Mouse (Mus musculus) retina, postnatal 1 day (tissue): ENCODE results near the gene Tmub2.

Experiments used
- DNase-seq: peaks from one replicate; pipeline ENCODE4 v3.0.0-alpha.2; 2012

Tmub2 gene

DNA sequence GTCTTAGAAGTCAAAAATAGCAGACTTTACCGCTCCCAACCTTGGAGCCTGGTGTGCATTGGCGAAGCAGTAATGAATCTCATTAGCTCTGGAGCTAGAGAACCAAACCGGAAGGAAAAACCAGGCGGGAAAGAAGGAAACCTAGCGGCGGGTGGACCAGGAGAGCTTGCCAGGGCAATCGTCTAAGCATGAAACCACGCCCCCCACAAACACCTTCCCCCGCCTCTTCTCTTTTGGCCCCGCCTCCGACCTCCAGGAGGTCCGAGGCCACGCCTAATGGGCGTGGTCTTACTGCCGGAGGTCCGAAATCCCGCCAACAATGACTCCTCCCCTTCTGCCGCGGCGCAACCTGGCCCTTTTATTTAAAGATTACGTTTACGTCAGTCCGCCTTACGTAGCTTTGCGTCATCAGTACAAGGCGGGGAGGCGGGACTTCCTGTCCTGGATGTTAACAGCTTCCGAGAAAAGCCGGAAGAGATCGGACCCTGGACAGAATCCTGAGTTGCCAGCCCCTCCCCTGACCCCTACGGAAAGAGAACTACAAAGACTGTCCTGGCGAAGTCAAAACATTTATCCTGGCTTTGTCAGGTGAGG lies at the start of gene Tmub2:
TSS of gene Tmub2 (plus strand) at position 431 of the 594 bp plus-strand sequence.
- DNase-seq, result peak; percentile 99

DNA sequence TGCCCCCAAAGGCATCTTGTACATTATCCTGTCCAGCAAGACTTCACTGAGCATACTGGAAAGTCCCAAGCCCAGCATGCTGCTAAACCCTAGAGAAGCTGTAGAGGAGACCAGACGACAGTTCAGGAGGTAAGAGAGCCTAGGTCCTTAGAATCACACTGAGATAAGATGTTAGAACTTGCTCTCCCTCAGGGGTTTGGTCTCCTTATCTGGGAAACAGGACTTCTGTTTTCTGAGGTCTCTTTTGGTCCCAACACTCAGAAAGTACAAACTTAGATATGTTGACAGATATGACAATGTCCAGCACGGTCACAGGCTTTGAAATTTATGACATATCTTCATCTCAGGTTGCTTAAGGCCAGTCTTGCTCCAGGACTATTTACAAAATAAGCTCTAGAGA lies 48.7 kb upstream of the Tmub2 start:
- no peak for DNase-seq

DNA sequence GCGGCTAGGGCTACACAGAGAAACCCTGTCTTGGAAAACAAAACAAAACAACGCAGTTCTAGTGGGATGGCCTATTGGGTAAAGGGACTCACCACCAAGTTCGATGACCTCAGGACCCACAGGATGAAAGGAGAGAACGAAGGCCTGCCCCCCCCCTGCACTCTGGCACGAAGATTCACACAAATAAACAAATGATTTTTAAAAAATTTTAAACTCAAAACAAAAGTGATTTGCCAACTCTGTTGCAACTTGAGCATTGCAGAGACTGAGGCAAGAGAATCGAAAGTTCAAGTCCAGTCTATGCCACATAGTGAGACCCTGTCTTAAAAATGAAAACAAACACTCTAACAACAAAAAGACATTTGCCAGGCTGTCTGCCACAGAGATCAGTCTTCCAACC lies 44.1 kb upstream of the Tmub2 start:
- DNase-seq, result no peak

DNA sequence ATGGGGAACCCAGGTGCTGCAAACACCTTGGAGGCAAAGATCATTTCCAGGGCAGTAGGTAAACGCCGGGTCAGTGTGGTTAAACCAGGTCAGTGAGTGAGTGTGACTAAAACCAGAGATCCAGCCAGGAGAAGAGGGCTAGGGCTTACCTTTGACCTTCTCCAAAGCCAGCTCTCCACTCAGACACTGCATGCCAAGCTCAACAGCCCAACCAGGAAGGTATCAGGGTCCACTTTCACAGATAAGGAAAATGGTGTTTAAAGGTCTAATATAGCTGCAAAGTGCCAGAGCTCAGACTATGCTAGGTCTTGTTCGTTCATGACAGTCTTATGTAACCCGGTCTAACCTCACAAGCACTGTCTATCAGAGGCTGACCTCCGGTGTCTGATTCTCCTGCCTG lies 43.5 kb upstream of the Tmub2 start:
- no peak for DNase-seq

DNA sequence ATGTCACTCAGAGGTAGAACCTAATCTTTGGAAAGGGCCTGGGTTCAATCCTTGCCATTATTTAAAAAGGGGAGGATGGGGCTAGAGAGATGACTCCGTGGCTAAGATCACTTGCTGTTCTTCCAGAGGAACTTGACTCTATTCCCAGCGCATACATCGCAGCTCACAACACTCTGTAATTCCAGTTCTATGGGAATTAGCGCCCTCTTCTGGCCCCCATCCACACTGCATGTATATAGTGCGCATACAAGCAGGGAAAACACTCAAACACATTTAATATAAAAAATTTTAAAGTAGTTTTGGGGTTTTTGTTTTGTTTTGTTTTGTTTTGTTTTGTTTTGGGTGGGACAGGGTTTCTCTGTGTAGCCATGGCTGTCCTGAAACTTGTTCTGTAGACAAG lies 42.9 kb upstream of the Tmub2 start:
- DNase-seq, result no peak

DNA sequence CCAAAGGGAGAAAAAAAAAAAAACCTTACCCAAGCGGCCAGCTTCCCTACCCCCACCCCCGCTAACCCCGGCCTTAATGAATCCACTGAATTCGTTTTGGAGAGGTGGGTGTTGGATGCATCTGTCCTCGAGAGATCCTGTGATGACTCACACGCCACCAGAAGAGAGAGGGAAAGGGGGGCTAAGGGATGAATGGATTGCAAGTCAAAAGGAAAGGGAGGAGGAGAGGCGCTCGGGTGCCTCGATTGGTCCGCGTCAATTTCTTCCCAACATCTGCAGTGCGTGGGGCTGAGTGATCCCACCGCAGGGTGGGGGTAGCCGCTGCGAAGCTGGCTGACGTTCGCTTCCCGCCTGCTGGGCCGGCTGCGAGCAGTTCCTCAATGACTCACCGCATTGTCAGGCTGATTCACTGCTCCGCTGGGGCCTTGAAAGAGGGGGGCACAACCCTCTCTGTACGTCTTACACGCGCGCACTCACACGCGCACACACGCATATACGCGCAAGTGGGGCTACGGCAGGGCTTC lies 39.7 kb upstream of the Tmub2 start:
- DNase-seq, result peak; percentile 78

DNA sequence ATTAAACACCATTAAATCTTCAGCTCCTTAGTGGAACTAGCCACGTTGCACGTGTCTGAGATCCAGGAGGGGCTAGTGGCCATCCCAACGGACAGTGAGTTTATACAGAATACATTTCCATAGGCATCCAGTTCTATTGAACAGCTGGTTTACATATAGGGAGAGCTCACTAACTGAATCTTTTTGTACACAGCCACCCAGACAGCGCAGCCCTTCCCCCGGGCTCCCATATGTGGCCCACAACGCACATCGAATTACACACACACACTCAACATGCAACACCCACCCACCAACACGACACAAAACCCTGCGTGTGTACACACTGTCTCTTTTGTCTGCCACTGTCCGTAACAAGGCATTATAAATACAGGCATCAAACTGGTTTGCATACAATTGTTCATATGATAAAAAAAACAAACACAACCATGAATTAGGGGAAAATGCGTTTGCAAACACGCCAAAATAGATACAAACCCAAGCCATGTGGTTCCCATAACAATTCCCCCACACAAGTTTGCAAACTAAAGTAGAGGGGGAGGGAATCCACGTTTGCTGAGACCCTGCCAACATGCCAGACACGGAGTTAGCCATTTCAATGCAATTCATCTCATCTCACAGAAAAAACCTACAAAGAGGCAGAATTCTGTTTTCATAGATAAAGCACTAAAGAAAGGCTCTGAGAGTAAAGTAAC lies 39.0 kb upstream of the Tmub2 start:
- no peak for DNase-seq

DNA sequence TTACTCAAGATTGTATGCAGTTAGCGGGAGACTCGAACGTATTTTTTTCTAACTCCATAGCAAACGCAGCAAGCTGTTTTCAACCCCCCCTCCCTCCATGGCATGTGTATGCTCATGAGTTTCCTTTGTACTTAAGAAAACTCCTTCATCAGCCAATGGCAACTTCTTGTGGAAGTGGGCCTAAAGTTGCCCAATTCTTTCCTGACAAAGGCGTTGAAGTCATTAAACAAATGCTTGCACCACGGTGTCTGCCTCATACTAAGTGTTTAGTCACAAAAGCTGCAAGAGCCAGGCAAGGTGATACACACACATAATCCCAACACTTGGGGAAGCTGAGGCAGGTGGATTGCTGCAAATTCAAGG lies 38.5 kb upstream of the Tmub2 start:
- DNase-seq, result no peak

DNA sequence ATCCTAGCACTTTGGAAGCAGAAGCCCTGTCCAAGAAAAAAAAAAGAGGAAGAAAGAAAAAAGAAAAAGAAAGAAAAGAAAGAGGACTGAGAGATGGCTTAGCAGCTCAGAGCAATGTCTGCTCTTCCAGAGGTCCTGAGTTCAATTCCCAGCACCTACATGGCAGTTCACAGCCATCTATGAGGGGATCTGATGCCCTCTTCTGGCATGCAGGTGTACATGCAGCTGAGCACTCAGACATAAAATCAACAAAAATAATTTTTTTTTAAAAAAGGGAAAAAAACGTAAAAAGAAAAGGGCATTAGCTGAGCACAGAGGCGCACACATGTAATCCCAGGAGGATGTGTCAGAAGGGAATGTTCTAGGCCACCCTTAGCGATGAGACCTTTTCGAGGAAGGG lies 37.9 kb upstream of the Tmub2 start:
- no peak for DNase-seq

DNA sequence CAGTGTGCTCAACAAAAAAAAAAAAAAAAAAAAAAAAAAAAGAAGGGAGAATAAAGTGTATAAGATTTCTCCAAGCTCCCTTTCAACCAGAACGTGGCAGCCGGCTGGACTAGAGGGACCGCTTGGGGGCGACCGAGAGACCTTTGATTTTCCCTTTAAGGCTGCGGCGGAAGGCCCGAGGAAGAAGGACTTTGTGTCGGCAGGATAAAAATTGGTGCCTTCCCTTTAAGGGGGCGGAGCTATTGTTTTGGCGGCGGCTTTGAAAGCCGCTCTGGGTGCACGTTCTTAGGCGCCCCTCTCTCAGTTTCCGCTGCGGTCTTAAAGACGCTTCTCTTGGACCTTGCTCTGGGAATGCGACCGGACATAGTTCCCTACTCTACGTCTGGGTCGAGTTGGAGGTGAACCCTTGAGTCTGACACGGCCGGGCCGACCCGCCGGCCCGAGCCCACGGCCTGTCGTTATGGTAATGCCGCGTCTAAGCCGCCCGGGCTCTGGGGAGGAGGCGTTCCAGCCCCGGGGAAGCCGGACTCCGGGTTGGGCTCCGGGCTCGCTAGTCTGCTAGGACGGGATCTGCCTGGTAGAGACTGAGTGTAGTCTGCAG lies 36.0 kb upstream of the Tmub2 start, which contains the start of gene BC030867:
TSS of gene BC030867 (plus strand) at position 253 of the 601 bp plus-strand sequence.
- peak; percentile 97 for DNase-seq

DNA sequence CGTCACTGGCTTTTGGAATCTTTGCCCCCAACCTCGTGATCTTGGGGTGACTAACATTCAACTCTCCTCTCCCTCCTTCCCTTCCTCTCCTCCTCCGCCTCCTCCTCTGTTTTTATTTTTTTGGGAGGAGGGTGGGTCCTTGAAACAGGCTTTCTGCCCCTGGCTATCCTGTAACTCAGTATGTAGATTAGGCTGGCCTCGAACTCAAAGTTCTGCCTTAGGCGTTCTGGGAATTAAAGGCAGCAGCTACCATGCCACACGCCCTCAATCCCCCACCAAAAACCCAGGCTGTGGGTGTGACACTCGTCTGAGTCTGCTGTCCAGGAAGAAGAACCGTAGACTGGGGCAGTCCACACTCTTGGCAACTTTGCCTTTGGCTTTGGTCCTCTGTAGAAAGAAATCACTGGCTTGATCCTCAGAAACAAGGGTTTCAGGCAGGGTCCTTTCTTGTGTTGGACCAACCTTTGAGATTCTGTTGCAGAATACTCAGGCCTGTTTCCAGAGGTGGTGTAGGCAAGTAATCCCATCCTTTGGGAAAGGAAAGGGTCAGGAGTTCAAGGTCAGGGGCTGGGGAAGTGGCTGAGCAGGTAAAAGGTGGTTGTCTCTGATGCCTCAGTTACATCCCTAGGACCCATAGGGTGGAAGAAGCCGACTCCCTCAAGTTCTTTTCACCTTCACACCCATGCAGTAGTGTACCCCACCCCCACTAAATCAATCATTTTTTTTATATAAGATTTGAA lies 35.2 kb upstream of the Tmub2 start:
- no peak for DNase-seq

DNA sequence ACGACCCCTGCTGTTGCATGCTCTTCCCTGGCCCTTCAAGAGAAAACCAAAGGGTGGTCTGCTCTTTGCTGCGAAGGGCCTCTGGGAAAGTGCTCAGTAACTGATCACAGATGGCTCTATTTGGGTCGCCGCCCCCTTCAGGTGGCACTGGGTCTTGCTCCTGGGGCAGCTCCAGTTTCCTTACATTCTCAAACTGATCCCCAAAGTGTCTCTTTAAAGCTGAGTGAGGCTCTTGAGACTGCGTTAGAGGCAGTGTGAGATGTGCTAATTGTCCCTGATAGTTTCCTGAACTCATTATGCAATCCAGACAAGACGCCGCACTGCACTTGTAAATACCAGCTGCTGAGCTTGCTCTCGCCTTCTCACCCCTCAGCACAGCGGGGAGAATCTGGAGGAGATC lies 27.2 kb upstream of the Tmub2 start:
- DNase-seq, result peak; percentile 65

DNA sequence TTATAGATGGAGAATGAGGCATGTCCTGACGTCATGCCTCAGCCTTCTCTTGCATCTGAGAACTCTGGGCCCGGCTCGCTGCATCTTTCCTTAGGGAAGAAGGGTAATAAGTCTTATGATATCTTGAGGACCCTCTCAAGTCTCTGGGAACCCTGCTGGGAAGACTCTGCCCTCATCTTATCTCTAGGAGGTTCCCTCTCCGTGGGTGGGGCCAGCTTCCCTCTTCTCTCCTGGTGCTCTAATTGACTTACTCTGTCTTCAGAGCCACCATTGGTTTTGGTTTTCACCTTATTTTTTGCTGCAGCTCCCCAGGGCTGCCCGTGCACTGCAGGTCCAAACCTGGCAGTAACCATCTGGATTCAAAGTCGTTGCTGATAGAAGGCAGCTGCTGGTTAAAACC lies 26.6 kb upstream of the Tmub2 start:
- no peak for DNase-seq

DNA sequence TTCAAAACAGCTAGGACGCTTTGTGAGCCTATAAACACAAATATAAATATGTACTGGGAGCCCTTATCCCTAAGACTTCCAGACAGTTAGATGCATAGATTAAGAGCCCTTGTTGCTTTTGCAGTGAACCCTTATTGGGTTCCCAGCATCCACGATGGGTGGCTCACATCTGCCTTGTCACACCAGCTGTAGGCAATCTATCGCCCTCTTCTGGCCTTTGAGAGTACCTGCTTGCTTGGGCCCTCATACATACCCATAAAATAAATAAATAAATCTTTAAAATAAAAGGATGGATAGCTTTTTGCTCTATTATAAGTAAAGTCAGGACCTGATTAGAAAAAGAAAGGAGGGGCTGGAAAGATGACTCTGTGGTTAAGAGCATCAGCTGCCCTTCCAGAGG lies 26.2 kb upstream of the Tmub2 start:
- DNase-seq, result peak; percentile 35

DNA sequence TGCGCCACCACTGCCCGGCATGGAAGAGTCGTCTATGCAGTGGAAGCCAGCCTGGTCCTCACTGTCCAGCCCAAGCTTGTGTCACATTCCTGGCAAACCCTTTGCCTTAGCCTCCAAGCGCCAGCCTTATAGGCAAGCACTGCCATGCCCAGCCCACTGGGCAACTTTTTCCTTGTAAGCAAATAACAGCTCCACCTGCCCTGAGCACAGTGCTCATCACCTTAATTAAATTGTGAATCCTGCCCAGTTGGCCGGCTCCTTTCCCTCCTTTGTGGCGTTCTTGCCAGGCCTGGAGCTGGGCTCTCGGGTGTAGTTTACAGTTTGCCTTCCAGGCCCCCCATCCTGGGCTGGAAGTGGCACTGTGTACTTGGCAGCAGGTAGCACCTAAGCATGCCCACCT lies 21.5 kb upstream of the Tmub2 start:
- no peak for DNase-seq

DNA sequence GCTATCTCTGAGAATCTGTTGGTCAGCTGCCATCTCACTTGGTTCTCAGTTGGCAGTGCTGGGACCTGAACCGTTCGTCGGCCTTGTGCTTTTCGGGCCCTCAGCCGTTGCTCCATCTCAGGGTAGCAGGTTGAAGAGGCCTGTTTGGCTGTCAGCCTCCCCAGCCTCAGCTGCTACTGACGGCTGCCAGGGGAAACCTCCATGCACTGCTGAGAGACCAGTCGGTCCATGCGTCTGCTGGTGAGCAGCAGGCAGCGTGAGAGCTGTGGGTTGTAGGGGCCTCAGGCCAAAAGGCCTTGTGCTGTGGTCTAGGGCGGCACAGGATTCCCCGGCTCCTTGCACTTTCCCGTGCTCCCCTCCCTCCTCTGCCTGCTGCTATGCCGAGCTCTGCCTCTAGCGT lies 18.9 kb upstream of the Tmub2 start:
- no peak for DNase-seq

DNA sequence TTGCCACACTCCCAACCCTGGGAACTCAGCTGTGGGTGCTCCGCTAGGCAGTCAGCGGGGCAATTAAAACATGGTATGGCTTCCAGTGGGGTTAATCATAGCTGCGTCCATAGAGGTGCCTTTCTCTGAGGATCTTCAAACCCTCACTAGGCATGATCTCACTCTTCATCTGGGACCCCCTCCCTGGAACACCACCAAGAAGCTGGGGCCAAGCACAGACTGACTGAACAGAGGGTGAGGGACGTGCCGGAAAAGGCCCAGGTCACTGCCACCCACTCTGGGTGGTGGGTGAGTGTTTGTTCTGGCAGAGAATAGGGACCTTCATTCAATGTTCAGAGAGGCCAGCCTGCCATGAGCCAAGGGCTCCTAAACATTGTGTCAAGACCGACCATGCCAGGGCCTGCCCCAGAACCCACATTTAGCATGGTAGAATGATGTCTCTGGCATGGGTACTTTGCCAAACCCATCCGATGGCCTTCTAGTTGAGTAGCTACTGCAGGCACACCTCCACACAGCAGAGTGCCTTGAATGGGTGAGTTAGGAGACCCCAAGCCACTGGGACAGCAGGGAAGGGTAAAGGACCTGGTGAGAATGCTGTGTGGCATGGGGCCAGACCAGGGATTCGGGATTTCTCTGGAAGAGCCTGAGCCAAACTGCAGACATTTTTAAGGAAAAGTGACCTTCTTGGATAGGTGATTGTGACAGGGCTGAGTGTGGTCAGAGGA lies 17.9 kb upstream of the Tmub2 start:
- DNase-seq, result no peak

DNA sequence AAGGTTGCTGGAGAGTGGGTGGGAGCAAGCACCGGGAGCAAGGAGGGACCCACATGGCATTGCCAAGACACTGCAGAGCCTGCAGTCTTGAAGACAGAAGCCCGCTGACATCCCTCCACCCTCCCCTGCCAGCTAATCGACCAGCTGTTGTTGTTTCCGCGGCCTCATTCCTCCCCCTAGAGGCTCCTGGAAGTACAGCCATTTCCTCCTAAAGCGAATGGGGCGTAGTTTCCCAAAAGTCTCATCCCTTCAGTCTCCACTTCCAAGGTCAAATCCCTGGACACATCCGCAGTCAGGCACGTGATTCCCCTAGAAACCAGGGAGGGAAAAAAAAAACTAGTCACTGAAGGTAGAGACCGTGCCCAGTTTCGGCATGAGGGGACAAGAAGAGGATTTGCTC lies 17.3 kb upstream of the Tmub2 start:
- DNase-seq, result peak; percentile 90

DNA sequence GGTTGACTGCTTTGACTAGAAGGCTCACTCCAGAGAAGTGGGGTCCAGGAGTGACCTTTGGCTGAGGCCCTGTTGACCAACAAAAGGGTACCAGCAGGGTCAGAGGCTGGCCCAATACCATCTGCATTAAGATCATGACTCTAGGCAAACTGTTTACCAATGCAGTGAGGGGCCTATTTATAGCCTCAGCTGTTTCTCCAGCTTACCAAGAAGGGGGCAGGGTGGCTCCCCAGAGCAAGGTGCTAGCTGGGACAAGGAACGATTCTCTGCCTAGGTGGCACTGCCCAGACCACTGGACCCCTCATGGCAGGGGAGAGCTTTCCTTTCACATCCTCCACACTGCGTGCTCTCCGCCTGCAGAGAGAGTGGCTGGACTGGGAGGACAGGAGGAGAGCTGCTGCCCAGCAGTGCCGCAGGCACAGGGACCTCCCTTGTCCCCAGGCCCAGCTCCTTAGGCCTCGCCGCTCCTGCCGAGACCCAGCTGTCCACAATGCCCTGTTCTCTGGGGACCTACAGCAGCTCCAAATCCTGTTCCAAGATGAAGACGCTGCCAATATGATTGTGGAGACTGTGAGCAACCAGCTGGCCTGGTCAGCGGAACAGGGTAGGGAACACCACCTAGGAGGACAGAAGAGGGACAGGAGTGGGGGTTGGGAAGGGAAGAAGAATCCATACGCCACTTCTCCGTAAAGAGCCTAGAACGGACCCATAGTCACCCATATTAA lies 16.0 kb upstream of the Tmub2 start, which contains the start of gene Asb16:
TSS of gene Asb16 (plus strand) at position 224 of the 725 bp plus-strand sequence.
- no peak for DNase-seq

DNA sequence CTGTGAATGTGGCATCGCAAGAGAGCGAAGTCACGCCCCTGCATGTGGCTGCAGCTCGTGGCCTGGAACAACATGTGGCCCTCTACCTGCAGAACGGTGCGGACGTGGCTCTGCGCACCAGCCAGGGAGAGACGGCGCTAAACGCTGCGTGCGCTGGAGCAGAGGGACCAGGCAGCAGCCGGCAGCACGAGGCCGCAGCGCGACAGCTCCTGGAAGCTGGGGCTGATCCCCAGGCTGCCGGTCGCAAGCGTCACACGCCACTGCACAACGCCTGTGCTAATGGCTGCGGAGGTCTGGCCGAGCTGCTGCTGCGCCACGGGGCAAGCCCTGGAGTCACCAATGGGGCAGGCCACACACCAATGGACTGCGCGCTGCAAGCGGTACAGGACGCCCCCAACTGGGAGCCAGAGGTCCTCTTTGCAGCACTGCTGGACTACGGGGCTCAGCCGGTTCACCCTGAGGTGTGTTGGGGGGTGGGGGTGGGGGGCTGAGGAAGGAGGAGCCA lies 8.3 kb upstream of the Tmub2 start:
- peak; percentile 76 for DNase-seq

DNA sequence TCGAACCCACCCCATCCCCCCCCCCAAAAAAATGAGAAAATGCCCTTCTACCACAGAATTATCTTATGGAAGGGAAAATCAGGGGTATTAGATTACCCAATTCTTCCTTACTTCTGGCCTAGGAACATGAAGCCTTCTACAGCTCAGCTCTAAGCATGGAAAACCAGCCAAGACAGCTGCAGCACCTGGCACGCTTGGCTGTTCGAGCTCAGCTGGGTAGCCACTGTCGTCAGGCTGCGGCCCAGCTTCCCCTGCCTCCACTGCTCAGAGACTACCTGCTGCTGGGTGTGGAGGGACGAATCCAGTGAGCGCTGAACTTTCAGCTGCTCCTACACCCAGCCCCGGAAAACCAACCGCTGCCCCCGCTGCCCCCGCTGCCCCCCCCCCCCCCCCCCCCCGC lies 7.0 kb upstream of the Tmub2 start:
- no peak for DNase-seq

DNA sequence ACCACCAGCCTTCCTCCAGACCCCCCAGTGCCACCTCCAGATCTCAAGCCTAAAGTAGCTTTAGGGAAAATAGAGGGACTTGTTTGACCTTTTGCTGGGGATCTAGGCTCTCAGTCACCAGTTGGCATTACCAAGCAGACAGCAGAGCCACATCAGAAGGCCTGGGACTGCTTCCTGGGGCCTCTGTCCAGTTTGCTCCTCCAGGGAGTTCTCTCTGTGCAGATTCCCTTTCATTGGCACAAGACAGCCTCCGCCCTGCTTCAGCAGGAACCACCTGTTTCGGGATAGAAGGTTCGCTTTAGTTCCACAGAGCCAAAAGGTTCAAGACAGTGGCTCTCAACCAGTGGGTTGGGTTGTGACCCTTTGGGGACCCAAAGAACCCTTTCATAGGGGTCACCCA lies 5.1 kb upstream of the Tmub2 start:
- DNase-seq, result no peak
